Mouse (Mus musculus) CH12.LX (cell line): ENCODE results near the gene Tbc1d19.
A peak's percentile ranks its signal among the peaks of the same experiment; 100 is the strongest.

Experiments
- CTCF ChIP-seq, 2 experiments: IDR thresholded peaks in 1 of 2; conservative IDR thresholded peaks in 1 of 2; 2 replicates each; pipeline ENCODE4 v1.5.1; 2011 to 2012; ENCODE audit warnings: low read depth in 2 of 2, low read length in 2 of 2, improper control_type of control experiment in 1 of 2, inconsistent platforms in 1 of 2, mild to moderate bottlenecking in 1 of 2, moderate library complexity in 1 of 2
- ELF1 ChIP-seq: IDR thresholded peaks from 2 replicates; pipeline ENCODE4 v1.6.1; 2014; ENCODE audit warnings: low read depth, mild to moderate bottlenecking, inconsistent platforms, low read length, improper control_type of control experiment
- EP300 ChIP-seq: IDR thresholded peaks from 2 replicates; pipeline ENCODE4 v1.6.1; 2011; ENCODE audit warnings: low read length, improper control_type of control experiment
- NELFE ChIP-seq: IDR thresholded peaks from 2 replicates; pipeline ENCODE4 v1.6.1; 2011; ENCODE audit warnings: low read depth, low read length, improper control_type of control experiment
- POLR2A ChIP-seq: IDR thresholded peaks from 2 replicates; pipeline ENCODE4 v1.6.1; 2011; ENCODE audit warnings: low read depth, mild to moderate bottlenecking, improper control_type of control experiment, low read length
- TBP ChIP-seq: conservative IDR thresholded peaks from 2 replicates; pipeline ENCODE4 v1.6.1; 2011; ENCODE audit warnings: low read depth, low read length, improper control_type of control experiment
- USF1 ChIP-seq: IDR thresholded peaks from 2 replicates; pipeline ENCODE4 v1.6.1; 2014; ENCODE audit warnings: low read depth, mild to moderate bottlenecking, inconsistent platforms, low read length, improper control_type of control experiment

DNA sequence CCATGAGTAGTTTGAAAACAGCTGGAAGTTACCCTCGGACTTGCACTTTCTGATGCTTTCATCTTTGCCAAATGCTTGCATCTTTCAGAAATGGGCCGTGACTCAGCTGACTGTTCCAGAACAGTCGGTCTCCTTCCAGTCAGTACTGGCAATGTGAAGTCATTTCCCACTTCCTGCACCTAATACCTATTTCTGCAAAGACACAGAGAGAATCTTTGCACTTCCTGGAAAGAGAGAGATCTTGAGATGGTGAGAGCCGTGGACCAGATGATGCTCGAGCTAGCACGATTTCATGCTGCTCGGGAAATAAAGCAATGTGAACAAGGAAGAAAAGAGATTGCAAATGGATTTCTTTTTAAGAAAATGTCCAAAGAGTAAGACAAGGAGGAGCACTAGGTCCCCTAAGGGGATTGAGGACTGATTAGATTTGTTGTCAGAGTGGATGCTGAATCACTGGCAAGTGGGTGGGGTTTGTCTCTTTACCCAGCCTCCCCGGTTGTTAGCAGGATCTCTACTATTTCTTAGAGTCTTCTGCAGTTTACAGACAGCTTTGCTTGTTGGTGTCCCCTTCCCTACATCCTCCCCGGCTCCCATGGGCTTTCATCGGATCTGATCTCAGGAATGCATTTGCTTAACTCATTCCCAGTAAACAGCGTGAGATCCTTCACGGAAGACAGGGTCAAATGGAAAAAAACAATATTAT is 24.4 kb upstream of the Tbc1d19 start:
- no peak for TF ChIP-seq POLR2A
- TF ChIP-seq CTCF (conservative IDR thresholded peaks at IDR 0.05 in 1 of 2, IDR thresholded peaks at IDR 0.05 in 1 of 2; ENCODE audit: low read depth in 2 of 2, low read length in 2 of 2) = no peak
- TF ChIP-seq EP300 = no peak
- peak; percentile 70 for TF ChIP-seq ELF1
- TF ChIP-seq NELFE = no peak
- no peak for TF ChIP-seq TBP
- TF ChIP-seq USF1 = no peak
